Mouse (Mus musculus) myocyte (in vitro differentiated cells): Measurements from ENCODE around the gene Pakap.

ENCODE experiments used
- CEBPB ChIP-seq: IDR thresholded peaks from 2 replicates; pipeline ENCODE4 v1.6.1; 2011; ENCODE audit warnings: mild to moderate bottlenecking, moderate library complexity; ENCODE audit not compliant: poor library complexity, insufficient read depth, severe bottlenecking
- E2F4 ChIP-seq: IDR thresholded peaks from one replicate; pipeline ENCODE4 v1.6.1; 2011; ENCODE audit warnings: mild to moderate bottlenecking, control low read depth, moderate library complexity; ENCODE audit not compliant: insufficient read depth
- MAX ChIP-seq: IDR thresholded peaks from one replicate; pipeline ENCODE4 v1.6.1; 2011; ENCODE audit warnings: low read depth, mild to moderate bottlenecking, control low read depth
- MYOD1 ChIP-seq, 3 experiments: IDR thresholded peaks; one replicate each; pipeline ENCODE4 v1.6.1; 2011; ENCODE audit warnings: control low read depth in 2 of 3, low read depth in 2 of 3, mild to moderate bottlenecking in 2 of 3, moderate library complexity in 1 of 3; ENCODE audit not compliant: insufficient read length in 2 of 3, control insufficient read depth in 1 of 3
- POLR2A ChIP-seq: IDR thresholded peaks from one replicate; pipeline ENCODE4 v1.6.1; 2011; ENCODE audit warnings: low read depth, mild to moderate bottlenecking, control low read depth, moderate library complexity; ENCODE audit not compliant: insufficient read length
- POLR2AphosphoS2 ChIP-seq: IDR thresholded peaks from one replicate; pipeline ENCODE4 v1.6.1; 2011; ENCODE audit warnings: low read depth, control low read depth; ENCODE audit not compliant: insufficient read length
- REST ChIP-seq: IDR thresholded peaks from one replicate; pipeline ENCODE4 v1.6.1; 2011; ENCODE audit warnings: mild to moderate bottlenecking, control low read depth, moderate library complexity; ENCODE audit not compliant: insufficient read depth, insufficient read length
- TCF12 ChIP-seq: IDR thresholded peaks from one replicate; pipeline ENCODE4 v1.6.1; 2011; ENCODE audit warnings: mild to moderate bottlenecking, control low read depth; ENCODE audit not compliant: poor library complexity, insufficient read depth, severe bottlenecking
- USF1 ChIP-seq: IDR thresholded peaks from one replicate; pipeline ENCODE4 v1.6.1; 2011; ENCODE audit warnings: low read depth, mild to moderate bottlenecking, control low read depth, moderate library complexity

GRCm38 (mm10) chr4:57599946-57600345 lies 32.0 kb downstream of the Pakap start:
- no peak for TF ChIP-seq MYOD1 (IDR thresholded peaks at IDR 0.05; ENCODE audit: control insufficient read depth in 1 of 3, insufficient read length in 2 of 3, low read depth in 2 of 3)
- TF ChIP-seq POLR2A: no peak
- TF ChIP-seq USF1: no peak
- TF ChIP-seq E2F4: no peak
- TF ChIP-seq POLR2AphosphoS2: no peak
- no peak for TF ChIP-seq MAX
- no peak for TF ChIP-seq CEBPB
- no peak for TF ChIP-seq TCF12
- no peak for TF ChIP-seq REST
